Mouse (Mus musculus) bone marrow macrophage, adult 2 months (primary cell): ENCODE measurements around the gene Gpha2.

Experiments used
- CTCF ChIP-seq: IDR thresholded peaks from 2 replicates; pipeline ENCODE4 v1.5.1; 2012; ENCODE audit warnings: low read depth, mild to moderate bottlenecking, low read length, moderate library complexity
- POLR2A ChIP-seq: IDR thresholded peaks from 2 replicates; pipeline ENCODE4 v1.6.1; 2012; ENCODE audit warnings: mild to moderate bottlenecking, low read depth, low read length, borderline replicate concordance

DNA sequence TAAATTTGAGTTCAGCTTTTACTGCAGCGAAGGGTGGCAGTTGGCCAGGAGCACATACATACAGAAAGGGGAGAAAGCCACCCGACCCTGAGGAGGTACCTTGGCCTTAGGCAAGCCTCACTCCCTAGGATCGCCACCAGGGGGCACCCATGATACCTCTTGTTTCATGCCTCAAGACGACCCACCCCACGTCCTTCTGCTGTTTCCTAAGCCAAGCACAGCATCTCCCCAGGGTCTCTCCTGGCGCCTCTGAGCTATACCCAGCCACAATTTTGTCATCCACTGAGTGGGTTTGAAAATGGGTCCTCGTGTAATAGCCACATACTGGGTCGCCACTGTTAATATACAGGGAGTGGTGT, 42.0 kb downstream of the Gpha2 start:
- TF ChIP-seq CTCF (peak; percentile 79), POLR2A (no peak)
